Mouse (Mus musculus): ENCODE measurements around the gene Emc10.

Emc10 gene

DNA sequence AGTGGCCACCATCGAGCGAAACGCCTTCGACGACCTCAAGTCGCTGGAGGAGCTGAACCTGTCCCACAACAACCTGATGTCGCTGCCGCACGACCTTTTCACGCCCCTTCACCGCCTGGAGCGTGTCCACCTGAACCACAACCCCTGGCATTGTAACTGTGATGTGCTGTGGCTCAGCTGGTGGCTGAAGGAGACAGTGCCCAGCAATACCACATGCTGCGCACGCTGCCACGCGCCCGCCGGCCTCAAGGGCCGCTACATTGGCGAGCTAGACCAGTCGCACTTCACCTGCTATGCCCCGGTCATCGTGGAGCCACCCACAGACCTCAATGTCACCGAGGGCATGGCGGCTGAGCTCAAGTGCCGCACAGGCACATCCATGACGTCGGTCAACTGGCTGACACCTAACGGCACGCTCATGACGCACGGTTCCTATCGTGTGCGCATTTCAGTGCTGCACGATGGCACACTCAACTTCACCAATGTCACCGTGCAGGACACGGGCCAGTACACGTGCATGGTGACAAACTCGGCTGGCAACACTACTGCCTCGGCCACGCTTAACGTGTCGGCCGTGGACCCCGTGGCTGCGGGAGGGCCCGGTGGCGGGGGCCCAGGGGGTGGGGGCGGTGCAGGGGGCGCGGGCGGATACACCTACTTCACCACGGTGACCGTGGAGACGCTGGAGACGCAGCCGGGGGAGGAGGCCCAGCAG lies 34.7 kb downstream of the Emc10 start:
- DNase-seq: no peak

DNA sequence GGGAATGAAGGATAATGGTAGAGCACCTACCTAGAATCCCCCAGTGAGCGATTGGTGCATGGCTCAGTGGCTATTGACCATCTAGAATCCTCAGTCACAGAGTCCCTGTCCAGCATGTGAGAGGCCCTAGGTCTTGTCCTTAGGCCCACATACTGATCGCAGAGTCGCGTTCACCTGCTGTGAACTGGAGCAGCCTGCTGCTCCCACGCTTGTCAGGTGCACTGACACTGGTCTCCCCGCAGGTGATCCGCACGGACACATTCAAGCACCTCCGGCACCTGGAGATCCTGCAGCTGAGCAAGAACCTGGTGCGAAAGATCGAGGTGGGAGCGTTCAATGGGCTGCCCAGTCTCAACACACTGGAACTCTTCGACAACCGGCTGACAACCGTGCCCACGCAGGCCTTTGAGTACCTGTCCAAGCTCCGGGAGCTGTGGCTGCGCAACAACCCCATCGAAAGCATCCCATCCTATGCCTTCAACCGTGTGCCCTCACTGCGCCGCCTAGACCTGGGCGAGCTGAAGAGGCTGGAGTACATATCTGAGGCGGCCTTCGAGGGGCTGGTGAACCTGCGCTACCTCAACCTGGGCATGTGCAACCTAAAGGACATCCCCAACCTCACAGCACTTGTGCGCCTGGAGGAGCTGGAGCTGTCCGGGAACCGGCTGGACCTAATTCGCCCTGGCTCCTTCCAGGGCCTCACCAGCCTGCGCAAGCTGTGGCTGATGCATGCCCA lies 35.4 kb downstream of the Emc10 start:
- DNase-seq: no peak

DNA sequence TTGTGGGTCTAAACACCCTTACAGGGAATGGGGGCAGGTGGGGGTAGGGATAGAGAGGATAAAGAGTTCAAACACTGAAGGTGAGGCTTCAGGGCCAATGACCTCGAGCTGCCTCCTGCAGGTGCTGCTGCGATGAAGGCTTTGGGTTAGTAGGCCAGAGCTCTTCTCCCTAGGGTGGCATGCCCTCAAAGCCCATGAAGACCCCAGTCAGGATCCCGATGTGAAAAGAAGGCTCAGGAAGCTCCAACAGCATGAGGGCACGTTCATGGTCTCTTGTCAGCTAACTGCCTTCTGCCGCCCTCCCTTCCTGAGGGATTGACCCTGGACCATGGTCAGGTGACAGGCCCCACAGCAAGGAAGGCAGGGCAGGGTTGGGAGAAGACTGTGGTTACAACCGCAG lies 36.3 kb downstream of the Emc10 start:
- no peak for DNase-seq

DNA sequence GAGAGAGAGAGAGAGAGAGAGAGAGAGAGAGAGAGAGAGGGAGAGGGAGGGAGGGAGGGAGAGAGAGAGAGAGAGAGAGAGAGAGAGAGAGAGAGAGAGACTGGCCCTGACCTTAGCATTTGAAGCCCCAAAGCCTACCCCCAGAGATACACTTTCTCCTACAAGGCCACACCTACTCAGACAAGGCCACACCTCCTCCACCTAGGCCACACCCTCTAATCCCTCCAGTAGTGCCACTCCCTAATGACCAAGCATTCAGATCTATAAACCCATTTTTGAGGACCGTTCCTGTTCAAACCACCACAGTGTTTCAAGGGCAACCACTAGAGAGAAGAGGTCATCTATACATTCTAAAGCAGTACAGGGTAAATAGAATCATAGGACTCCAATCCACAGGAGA lies 40.0 kb downstream of the Emc10 start:
- no peak for DNase-seq

DNA sequence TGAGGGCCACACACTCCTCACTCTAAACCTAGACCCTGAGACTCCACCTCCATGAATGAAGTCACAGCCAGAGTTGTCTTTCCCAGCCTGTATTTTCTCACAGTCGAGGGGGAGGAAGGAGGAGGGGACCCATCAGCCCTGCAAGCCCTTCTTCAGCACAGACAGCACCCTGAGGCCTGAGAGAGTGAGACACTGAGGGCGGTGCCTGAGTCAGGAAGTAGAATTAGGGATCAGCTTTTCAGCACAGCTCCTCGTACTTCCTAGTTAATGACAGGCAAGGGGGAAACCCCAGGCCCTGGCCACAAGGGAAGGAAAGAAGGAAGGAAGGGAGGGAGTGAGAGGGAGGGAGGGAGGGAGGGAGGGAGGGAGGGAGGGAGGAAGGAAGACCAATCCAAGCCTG lies 43.1 kb downstream of the Emc10 start:
- DNase-seq: no peak

DNA sequence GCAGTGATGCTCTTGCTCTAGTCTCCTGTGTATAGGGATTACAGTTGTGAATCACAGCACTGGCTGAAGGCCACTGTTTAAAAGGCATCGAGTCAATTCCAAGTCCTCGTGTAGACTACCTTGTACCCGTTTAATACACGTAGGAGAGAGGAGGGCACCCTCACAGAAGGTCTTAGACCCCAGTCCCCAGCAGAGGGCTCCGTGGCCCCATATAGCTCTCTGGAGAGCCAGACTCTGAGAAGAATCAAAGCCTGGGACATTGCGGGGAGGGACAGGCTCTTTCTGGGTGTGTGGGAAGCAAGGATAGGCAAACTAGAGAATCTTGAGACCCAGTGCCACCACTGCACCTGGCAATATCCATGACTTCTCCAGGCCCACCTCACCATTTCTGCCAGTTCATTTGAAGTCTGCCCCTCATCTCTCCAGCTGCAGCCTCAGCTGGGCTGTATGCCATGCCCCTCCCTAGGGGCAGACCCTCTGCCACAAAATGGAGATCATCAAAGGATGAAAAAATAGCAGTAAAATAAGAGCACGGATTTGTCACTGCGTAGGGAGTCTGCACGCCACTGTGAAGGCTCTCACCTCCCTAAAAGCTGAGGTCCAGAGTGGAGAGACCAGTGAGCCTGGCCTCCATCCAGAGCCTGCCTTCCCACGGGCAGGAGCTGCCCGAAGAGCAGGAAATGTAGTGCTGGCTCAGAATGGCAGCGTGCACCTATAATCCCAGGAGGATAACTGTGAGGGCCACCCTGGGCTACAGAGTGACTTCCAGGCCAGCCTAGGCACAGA lies 50.1 kb downstream of the Emc10 start:
- no peak for DNase-seq

DNA sequence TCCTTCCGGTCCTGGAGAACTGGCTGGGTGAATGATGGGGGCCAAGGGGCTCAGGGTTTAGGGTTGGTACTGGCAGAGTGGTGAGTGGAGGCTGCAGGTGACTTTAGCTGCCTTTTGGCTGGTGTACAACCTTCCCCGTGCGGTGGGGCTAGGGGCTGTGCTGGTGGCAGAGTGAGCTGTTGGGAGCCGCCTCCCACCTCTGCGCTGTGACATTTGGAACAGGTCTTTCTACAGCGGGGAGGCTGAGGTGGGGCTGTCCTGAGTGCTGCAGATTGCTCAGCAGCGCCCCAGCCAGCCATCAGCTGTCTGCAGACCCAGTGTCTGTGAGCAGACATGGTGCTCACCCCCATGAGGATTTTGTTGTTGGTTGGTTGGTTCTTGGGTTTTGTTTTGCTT lies 50.8 kb downstream of the Emc10 start:
- no peak for DNase-seq

DNA sequence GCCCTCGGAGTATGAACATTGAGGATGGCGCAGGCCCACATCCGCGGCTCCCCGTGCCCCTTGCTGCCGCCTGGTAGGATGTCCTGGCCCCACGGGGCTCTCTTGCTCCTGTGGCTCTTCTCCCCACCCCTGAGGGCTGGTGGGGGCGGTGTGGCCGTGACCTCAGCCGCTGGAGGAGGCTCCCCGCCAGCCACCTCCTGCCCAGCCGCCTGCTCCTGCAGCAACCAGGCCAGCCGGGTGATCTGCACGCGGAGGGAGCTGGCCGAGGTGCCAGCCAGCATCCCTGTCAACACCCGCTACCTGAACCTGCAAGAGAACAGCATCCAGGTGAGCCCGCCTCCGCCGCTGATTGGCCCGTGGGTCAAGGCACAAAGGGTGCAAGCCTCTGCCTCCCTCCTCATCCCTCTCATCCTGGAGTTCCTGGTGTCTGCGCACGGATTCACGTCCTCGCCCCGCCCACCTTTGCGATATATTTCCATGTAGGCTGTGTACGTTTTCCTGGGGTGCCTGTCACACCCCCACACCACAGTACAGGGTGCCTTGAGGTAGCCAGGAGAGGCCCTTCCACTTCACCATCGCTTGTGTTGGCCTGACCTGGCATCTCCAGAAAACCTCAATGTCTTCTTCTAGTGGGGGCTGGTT lies 51.3 kb downstream of the Emc10 start:
- DNase-seq: no peak

DNA sequence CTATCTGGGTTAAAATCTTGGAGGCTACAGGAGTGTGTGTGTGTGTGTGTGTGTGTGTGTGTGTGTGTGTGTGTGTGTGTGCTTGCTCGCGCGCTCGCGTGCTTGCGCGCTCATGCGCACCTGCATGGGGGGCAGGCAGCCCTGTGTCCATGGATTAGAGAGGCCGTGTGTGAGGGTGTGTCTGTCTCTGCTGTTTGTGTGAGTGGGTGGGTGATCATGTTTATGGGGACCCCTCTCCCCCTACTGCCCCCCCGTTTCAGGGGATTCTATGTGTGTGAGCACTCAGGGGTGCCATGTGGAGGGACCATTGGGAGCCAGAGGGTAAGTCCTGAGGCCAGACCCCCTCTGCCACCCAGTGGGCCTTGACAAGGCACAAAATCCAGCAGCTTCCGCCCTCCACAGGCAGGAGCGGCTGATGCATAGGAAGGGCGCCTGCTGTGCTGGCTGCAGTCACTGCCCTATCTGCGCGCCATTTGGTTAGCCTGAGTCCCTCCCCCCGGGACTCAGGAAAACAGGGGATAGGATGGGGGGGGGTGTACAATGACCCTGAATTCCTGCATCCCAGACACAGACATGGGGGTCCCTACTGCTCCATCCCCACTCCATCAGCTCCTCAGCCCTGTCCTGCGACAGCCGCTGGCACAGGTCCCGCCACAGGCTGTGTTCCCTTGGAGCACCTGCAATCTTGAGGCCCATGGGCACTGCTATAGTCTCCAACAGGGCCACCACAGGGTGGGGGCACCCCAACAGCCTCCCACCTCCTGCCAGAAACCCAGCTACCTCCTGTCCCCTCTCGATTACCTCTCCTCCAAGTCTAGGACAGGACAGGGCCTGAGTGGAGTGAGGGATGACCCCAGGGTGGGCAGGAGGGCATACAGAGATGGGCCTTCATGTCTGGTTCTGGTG lies 52.8 kb downstream of the Emc10 start:
- no peak for DNase-seq

DNA sequence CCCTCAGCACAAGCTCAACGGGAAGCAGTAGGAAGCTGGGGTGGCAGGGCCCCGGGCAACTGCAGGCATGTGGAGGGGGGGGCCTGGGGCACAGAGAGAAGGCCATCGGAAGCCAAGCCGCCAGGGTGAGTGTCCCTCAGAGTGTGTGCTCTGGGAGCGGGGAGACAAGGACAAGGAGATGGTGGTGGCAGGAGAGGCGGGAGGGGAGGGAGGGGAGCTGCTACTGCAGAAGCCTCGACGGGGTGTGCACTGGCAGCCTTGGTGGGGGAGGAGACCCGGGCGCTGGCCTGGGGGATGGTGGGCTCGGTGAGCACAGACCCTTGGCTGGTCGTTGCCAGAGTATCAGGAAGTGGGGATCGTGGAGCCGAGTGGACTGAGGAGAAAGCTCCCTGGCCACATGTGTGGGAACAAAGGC lies 53.9 kb downstream of the Emc10 start:
- no peak for DNase-seq

DNA sequence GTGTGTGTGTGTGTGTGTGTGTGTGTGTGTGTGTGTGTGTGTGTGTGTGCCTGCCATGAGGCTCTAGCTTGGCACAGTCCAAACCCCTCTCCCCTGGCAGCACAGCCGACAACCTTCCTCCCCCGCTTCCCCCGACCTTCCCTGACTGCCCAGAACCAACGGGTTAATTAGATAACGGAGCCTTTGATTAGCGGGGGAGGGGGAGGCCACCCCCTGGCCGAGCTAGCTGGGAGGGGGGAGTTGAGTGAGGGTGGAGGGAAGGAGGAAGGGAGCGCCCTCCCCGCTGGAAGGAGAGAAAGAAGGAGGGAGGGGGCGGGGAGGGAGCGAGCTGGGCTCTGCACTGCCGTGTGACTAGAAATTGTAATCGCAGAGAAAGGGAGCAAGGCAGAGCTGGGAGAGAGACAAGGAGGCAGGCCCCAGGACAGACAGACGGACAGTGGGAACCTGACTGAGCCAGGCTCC lies 54.6 kb downstream of the Emc10 start:
- DNase-seq: no peak

DNA sequence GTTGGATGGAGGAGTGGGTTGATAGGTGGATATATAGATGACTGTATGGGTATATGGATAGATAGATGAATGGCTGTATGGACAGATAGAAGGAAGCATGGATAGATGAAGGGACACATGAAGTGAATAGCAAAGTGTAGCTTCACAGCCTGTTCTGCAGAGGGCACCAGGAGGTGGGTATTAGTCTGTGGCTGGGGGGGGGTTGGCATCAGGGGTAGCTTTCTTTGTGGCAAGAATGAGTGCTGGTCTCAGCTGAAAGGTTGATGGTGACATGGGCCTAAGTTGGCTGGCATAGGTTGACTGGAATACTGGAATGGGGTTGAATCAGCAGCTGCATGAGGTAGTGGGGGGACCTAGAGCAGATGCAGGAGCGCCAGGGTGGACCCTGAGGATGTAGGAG lies 55.1 kb downstream of the Emc10 start:
- DNase-seq: no peak

DNA sequence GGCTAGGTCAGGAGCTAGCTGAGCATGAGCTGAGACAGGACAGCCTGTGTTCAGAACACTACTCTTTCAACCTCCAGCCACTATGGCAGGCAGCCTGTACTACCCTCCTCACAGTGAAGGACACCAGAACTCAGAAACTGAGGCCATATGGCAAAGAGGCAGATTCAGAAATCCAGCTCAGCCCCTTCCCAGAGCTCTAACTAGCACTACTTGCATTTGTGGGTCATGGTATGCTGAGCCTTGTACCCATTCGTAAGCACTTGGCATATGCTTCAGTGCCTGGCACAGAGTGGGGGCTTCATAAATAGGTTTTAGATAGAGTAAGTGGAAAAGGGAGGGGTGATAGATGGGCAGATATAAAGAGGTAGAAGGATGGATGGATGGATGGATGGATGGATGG lies 55.9 kb downstream of the Emc10 start:
- no peak for DNase-seq

Data from lung, postnatal 14 days (tissue).